Mouse (Mus musculus) intestine, postnatal 0 days (tissue): ENCODE measurements around the gene Rhot2. TPM values are rescaled to one million over a fixed set of nuclear protein-coding genes. Genes with fewer than 3 reads are reported as not detected.

Experiments
- ATAC-seq: fragments of 200-750 bp; cut with Nextera tagmentation; 2 replicates; pipeline ENCODE4 v1.8.0; 2017; ENCODE audit warnings: mild to moderate bottlenecking, moderate TSS enrichment, moderate library complexity
- H3K27ac ChIP-seq: fragments of 300-500 bp; sonication (generic); 2 replicates; pipeline ENCODE4 v1.5.1; 2014; ENCODE audit warnings: mild to moderate bottlenecking, low read depth, low read length, moderate library complexity
- H3K27me3 ChIP-seq: fragments of 300-500 bp; sonication (generic); replicated peaks from 2 replicates; pipeline ENCODE4 v1.6.1; 2014; ENCODE audit warnings: low read length, mixed read lengths; ENCODE audit not compliant: control insufficient read depth, insufficient read depth
- H3K36me3 ChIP-seq: fragments of 300-500 bp; sonication (generic); 2 replicates; pipeline ENCODE4 v1.6.1; 2014; ENCODE audit warnings: mild to moderate bottlenecking, moderate library complexity; ENCODE audit not compliant: control insufficient read depth, insufficient read depth
- H3K4me1 ChIP-seq: fragments of 300-500 bp; sonication (generic); replicated peaks from 2 replicates; pipeline ENCODE4 v1.6.1; 2014; ENCODE audit warnings: antibody characterized with exemption, low read length, mixed read lengths; ENCODE audit not compliant: control insufficient read depth, insufficient read depth
- H3K4me2 ChIP-seq: fragments of 300-500 bp; sonication (generic); replicated peaks from 2 replicates; pipeline ENCODE4 v1.6.1; 2014; ENCODE audit warnings: low read depth, mild to moderate bottlenecking, moderate library complexity
- H3K4me3 ChIP-seq: fragments of 300-500 bp; sonication (generic); 2 replicates; pipeline ENCODE4 v1.5.1; 2014; ENCODE audit warnings: low read depth, low read length
- H3K9ac ChIP-seq: fragments of 300-500 bp; sonication (generic); 2 replicates; pipeline ENCODE4 v1.6.1; 2014; ENCODE audit warnings: mild to moderate bottlenecking, low read depth, low read length
- H3K9me3 ChIP-seq: fragments of 300-500 bp; sonication (generic); 2 replicates; pipeline ENCODE4 v1.6.1; 2016; ENCODE audit warnings: mixed run types; ENCODE audit not compliant: control insufficient read depth
- CTCF ChIP-seq: sonication (generic); IDR thresholded peaks from 2 replicates; pipeline ENCODE4 v1.5.1; 2016; ENCODE audit warnings: low read depth, mild to moderate bottlenecking, control low read depth, antibody characterized with exemption, moderate library complexity
- WGBS: fragments of 180-500 bp; shearing (Covaris S2); extraction: QIAGEN DNeasy Blood & Tissue Kit; methylation state at CpG from one replicate; pipeline ENCODE4 v1.1.7; 2014; 5-methylcytosine and 5-hydroxymethylcytosine counted together
- polyA plus RNA-seq: library from polyadenylated mRNA; unstranded; fragments of >200 nt; fragmentation: Nextera tagmentation; extraction: Ambion mirVana; gene quantifications from 2 replicates; pipeline ENCODE4 v1.2.1, GENCODE M21; 2015

Gene Rhot2
- polyA plus RNA-seq, 1 experiment from 2014 or later, result 18.1 TPM

- Histone ChIP-seq H3K9me3 (no peaks in the 10 kb centered on the region), H3K4me2 (no peak overlapping the region), H3K9ac (no peak overlapping the region), H3K4me3 (no peak overlapping the region), H3K27me3 (no peaks in the 10 kb centered on the region), H3K36me3 (peaks cover 36% of the 10 kb centered on the region), H3K27ac (no peak overlapping the region), H3K4me1 (peaks cover 6% of the 10 kb centered on the region; the same call in 1 of the 2 replicates)
- no peak for TF ChIP-seq CTCF
- no peak for ATAC-seq
- 66% methylated on average over 8 of the region's 8 CpGs for WGBS
Observed at GRCm38 (mm10) chr17:25879750-25880149, 35.1 kb upstream of the Rhot2 start.

- no peak overlapping the region for H3K9ac ChIP-seq
- no peak overlapping the region for H3K4me2 ChIP-seq
- TF ChIP-seq CTCF, result peak; percentile 74
- no peak overlapping the region for H3K4me3 ChIP-seq
- H3K4me1 ChIP-seq, result peaks cover 6% of the 10 kb centered on the region; the same call in 1 of the 2 replicates
- ATAC-seq, result 0 out of 2 replicates have a peak, but pooled peaks have one; percentile 1
- H3K27ac ChIP-seq, result no peak overlapping the region
- H3K36me3 ChIP-seq, result peaks cover 32% of the 10 kb centered on the region
- H3K9me3 ChIP-seq, result no peaks in the 10 kb centered on the region
- no peaks in the 10 kb centered on the region for H3K27me3 ChIP-seq
- 58% methylated on average over 4 of the region's 4 CpGs for WGBS
Observed at GRCm38 (mm10) chr17:25879261-25879660, 34.6 kb upstream of the Rhot2 start.

- H3K9me3 ChIP-seq, result no peaks in the 10 kb centered on the region
- H3K27ac ChIP-seq, result no peak overlapping the region
- no peak for ATAC-seq
- no peak overlapping the region for H3K9ac ChIP-seq
- TF ChIP-seq CTCF, result no peak
- no peaks in the 10 kb centered on the region for H3K27me3 ChIP-seq
- H3K4me2 ChIP-seq, result no peak overlapping the region
- WGBS, result 93% methylated on average over 19 of the region's 19 CpGs
- peaks cover 28% of the 10 kb centered on the region for H3K36me3 ChIP-seq
- no peak overlapping the region for H3K4me3 ChIP-seq
- H3K4me1 ChIP-seq, result peaks cover 6% of the 10 kb centered on the region; the same call in 1 of the 2 replicates
Observed at GRCm38 (mm10) chr17:25878611-25879180, 34.0 kb upstream of the Rhot2 start.

GRCm38 (mm10) chr17:25877741-25878610 lies 33.3 kb upstream of the Rhot2 start:
- Histone ChIP-seq H3K27ac (no peak overlapping the region), H3K4me2 (no peak overlapping the region), H3K9me3 (no peaks in the 10 kb centered on the region), H3K27me3 (no peaks in the 10 kb centered on the region), H3K36me3 (peaks cover 21% of the 10 kb centered on the region), H3K4me1 (peaks cover 6% of the 10 kb centered on the region; the same call in 1 of the 2 replicates), H3K4me3 (no peak overlapping the region), H3K9ac (no peak overlapping the region)
- no peak for ATAC-seq
- TF ChIP-seq CTCF, result no peak
- WGBS, result 93% methylated on average over 32 of the region's 32 CpGs

GRCm38 (mm10) chr17:25877025-25877424 lies 32.4 kb upstream of the Rhot2 start:
- Histone ChIP-seq H3K4me1 (peaks cover 6% of the 10 kb centered on the region; the same call in 1 of the 2 replicates), H3K27me3 (no peaks in the 10 kb centered on the region), H3K9ac (no peak overlapping the region; the same call in 1 of the 2 replicates), H3K36me3 (peaks cover 15% of the 10 kb centered on the region), H3K27ac (no peak overlapping the region), H3K4me2 (no peak overlapping the region), H3K9me3 (no peaks in the 10 kb centered on the region), H3K4me3 (no peak overlapping the region)
- no peak for ATAC-seq
- no peak for TF ChIP-seq CTCF
- 86% methylated on average over 3 of the region's 3 CpGs for WGBS

- Histone ChIP-seq H3K9ac (peak overlapping the region; percentile 50; the same call in 1 of the 2 replicates), H3K27ac (peak overlapping the region; percentile 63; the same call in 1 of the 2 replicates), H3K36me3 (peaks cover 10% of the 10 kb centered on the region), H3K4me1 (peaks cover 6% of the 10 kb centered on the region; the same call in 1 of the 2 replicates), H3K27me3 (no peaks in the 10 kb centered on the region), H3K4me2 (peak overlapping the region; percentile 86), H3K9me3 (no peaks in the 10 kb centered on the region), H3K4me3 (peak overlapping the region; percentile 74)
- no peak; the same call in 1 of the 2 replicates for ATAC-seq
- TF ChIP-seq CTCF, result no peak
- WGBS, result 43% methylated on average over 10 of the region's 10 CpGs
Observed at GRCm38 (mm10) chr17:25876347-25876915, 31.8 kb upstream of the Rhot2 start.
